Mouse (Mus musculus) myocyte (in vitro differentiated cells): ENCODE data around the gene Alox15. TPM values are rescaled to one million over a fixed set of nuclear protein-coding genes. Genes with fewer than 3 reads are reported as not detected.

Experiments
- H3K27me3 ChIP-seq: one replicate; pipeline ENCODE4 v1.6.1; 2011; ENCODE audit not compliant: control insufficient read depth, insufficient read depth, insufficient read length
- H3K36me3 ChIP-seq: one replicate; pipeline ENCODE4 v1.6.1; 2011; ENCODE audit not compliant: control insufficient read depth, insufficient read depth
- H3K4me2 ChIP-seq: one replicate; pipeline ENCODE4 v1.6.1; 2011; ENCODE audit warnings: low read depth, control low read depth
- H3K4me3 ChIP-seq: one replicate; pipeline ENCODE4 v1.5.1; 2011; ENCODE audit warnings: mild to moderate bottlenecking, control low read depth, moderate library complexity
- H3K79me2 ChIP-seq: one replicate; pipeline ENCODE4 v1.6.1; 2011; ENCODE audit not compliant: control insufficient read depth, insufficient read depth
- H3ac ChIP-seq: one replicate; pipeline ENCODE4 v1.6.1; 2011; ENCODE audit not compliant: control insufficient read depth, insufficient read length
- CEBPB ChIP-seq: IDR thresholded peaks from 2 replicates; pipeline ENCODE4 v1.6.1; 2011; ENCODE audit warnings: mild to moderate bottlenecking, moderate library complexity; ENCODE audit not compliant: poor library complexity, insufficient read depth, severe bottlenecking
- E2F4 ChIP-seq: IDR thresholded peaks from one replicate; pipeline ENCODE4 v1.6.1; 2011; ENCODE audit warnings: mild to moderate bottlenecking, control low read depth, moderate library complexity; ENCODE audit not compliant: insufficient read depth
- MAX ChIP-seq: IDR thresholded peaks from one replicate; pipeline ENCODE4 v1.6.1; 2011; ENCODE audit warnings: low read depth, mild to moderate bottlenecking, control low read depth
- MYOD1 ChIP-seq, 3 experiments: IDR thresholded peaks; one replicate each; pipeline ENCODE4 v1.6.1; 2011; ENCODE audit warnings: control low read depth in 2 of 3, low read depth in 2 of 3, mild to moderate bottlenecking in 2 of 3, moderate library complexity in 1 of 3; ENCODE audit not compliant: insufficient read length in 2 of 3, control insufficient read depth in 1 of 3
- MYOG ChIP-seq, 3 experiments: IDR thresholded peaks; one replicate each; pipeline ENCODE4 v1.6.1; 2011; ENCODE audit warnings: control low read depth in 2 of 3, low read depth in 2 of 3, mild to moderate bottlenecking in 2 of 3; ENCODE audit not compliant: insufficient read length in 2 of 3, control insufficient read depth in 1 of 3, insufficient read depth in 1 of 3
- POLR2A ChIP-seq: IDR thresholded peaks from one replicate; pipeline ENCODE4 v1.6.1; 2011; ENCODE audit warnings: low read depth, mild to moderate bottlenecking, control low read depth, moderate library complexity; ENCODE audit not compliant: insufficient read length
- POLR2AphosphoS2 ChIP-seq: IDR thresholded peaks from one replicate; pipeline ENCODE4 v1.6.1; 2011; ENCODE audit warnings: low read depth, control low read depth; ENCODE audit not compliant: insufficient read length
- REST ChIP-seq: IDR thresholded peaks from one replicate; pipeline ENCODE4 v1.6.1; 2011; ENCODE audit warnings: mild to moderate bottlenecking, control low read depth, moderate library complexity; ENCODE audit not compliant: insufficient read depth, insufficient read length
- SRF ChIP-seq: IDR thresholded peaks from one replicate; pipeline ENCODE4 v1.6.1; 2011; ENCODE audit warnings: low read depth; ENCODE audit not compliant: control insufficient read depth, insufficient read length
- TCF12 ChIP-seq: IDR thresholded peaks from one replicate; pipeline ENCODE4 v1.6.1; 2011; ENCODE audit warnings: mild to moderate bottlenecking, control low read depth; ENCODE audit not compliant: poor library complexity, insufficient read depth, severe bottlenecking
- TCF3 ChIP-seq: IDR thresholded peaks from one replicate; pipeline ENCODE4 v1.6.1; 2011; ENCODE audit warnings: low read depth, control low read depth; ENCODE audit not compliant: insufficient read length
- USF1 ChIP-seq: IDR thresholded peaks from one replicate; pipeline ENCODE4 v1.6.1; 2011; ENCODE audit warnings: low read depth, mild to moderate bottlenecking, control low read depth, moderate library complexity
- polyA plus RNA-seq: library from polyadenylated mRNA; unstranded; fragments of >200 nt; fragmentation: generic; extraction: Trizol; gene quantifications from one replicate; pipeline ENCODE4 v1.2.1, GENCODE M21; 2012; ENCODE audit warnings: missing spikeins

Alox15 gene
- not detected for polyA plus RNA-seq

DNA sequence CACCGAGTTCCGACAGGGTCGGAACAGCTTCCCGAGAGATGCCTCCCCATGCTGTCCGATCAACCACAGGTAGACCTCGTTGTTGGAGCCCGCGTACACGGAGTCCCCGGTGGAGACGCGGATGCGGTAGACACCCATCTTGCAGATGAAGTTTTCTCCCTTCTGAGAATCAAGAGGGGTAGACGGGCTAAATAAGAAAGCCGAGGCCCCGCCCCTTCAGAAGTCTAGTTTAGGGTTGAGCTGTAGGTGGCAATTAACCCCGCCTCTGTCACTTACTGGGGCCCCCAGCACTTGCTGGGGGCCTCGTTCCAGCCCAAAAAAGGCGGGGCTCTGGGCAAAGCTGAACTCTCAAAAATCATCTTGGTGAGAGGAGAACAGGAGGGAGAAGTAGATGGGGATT, at the start of gene Alox15:
Alox15 (minus strand) TSS at position 164 of the 400 bp plus-strand sequence.
- H3K4me3 ChIP-seq: no peak within 1 kb of the TSS
- no peak within 1 kb of the TSS for H3K4me2 ChIP-seq
- no peaks in the 10 kb centered on the region for H3K79me2 ChIP-seq
- H3ac ChIP-seq: no peak within 1 kb of the TSS
- H3K27me3 ChIP-seq: peaks cover 73% of the 10 kb centered on the region
- H3K36me3 ChIP-seq: no peaks in the 10 kb centered on the region
- TF ChIP-seq REST (no peak), E2F4 (no peak), MYOD1 (IDR thresholded peaks at IDR 0.05; ENCODE audit: control insufficient read depth in 1 of 3, insufficient read length in 2 of 3, low read depth in 2 of 3) (no peak), MAX (no peak), SRF (no peak), TCF12 (no peak), USF1 (no peak), CEBPB (no peak), MYOG (IDR thresholded peaks at IDR 0.05; ENCODE audit: control insufficient read depth in 1 of 3, insufficient read depth in 1 of 3, insufficient read length in 2 of 3, low read depth in 2 of 3) (no peak), POLR2A (no peak), TCF3 (no peak), POLR2AphosphoS2 (no peak)

DNA sequence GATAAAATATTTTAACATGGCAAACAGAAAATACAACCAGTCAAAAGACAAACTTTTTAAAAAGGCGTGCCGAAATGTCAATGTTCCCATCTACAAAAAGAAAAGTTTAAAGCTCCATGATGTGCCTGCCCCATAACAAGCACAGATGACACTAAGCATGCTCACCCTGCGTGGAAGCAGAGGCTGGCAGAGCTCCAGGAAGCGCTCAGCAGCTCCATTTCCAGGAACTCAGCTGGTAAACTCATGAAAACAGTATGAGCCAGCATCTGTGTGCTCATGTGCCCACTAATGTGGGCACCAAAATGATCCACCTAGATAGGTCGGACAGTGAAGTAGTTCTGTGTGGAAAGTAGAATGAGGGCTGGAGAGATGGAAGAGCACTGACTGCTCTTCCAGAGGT, 37.6 kb upstream of the Alox15 start:
- H3K79me2 ChIP-seq: no peaks in the 10 kb centered on the region
- no peak overlapping the region for H3K4me3 ChIP-seq
- peaks cover 16% of the 10 kb centered on the region for H3K36me3 ChIP-seq
- no peak overlapping the region for H3ac ChIP-seq
- H3K4me2 ChIP-seq: no peak overlapping the region
- H3K27me3 ChIP-seq: no peaks in the 10 kb centered on the region
- no peak for TF ChIP-seq TCF12
- no peak for TF ChIP-seq MYOG (IDR thresholded peaks at IDR 0.05; ENCODE audit: control insufficient read depth in 1 of 3, insufficient read depth in 1 of 3, insufficient read length in 2 of 3, low read depth in 2 of 3)
- TF ChIP-seq POLR2AphosphoS2: no peak

DNA sequence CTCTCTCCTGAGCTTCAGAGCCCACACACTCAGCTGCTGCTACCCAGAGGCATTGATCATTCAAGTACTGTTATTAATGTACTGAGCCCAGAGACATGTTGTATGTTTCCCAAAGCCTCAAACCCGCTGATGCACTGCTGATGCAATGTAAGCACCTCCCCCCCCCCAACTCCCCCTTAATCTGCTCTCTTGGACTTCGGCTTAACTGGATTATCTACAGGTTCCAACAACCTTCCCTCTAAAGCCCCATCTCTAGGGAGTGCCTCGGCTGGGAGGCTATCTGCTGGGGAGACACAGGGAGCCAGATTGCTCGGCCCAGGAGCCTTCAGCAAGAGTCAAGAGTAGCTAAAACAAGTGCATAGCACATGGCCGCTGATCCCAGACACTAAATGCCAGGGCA, 35.6 kb upstream of the Alox15 start:
- TF ChIP-seq POLR2A: no peak
- TF ChIP-seq POLR2AphosphoS2: no peak
- TF ChIP-seq TCF3: no peak
- TF ChIP-seq MYOG (IDR thresholded peaks at IDR 0.05; ENCODE audit: control insufficient read depth in 1 of 3, insufficient read depth in 1 of 3, insufficient read length in 2 of 3, low read depth in 2 of 3): no peak
- TF ChIP-seq CEBPB: no peak
- TF ChIP-seq MYOD1 (IDR thresholded peaks at IDR 0.05; ENCODE audit: control insufficient read depth in 1 of 3, insufficient read length in 2 of 3, low read depth in 2 of 3): no peak
- TF ChIP-seq E2F4: no peak
- no peak for TF ChIP-seq REST
- Histone ChIP-seq H3ac (no peak overlapping the region), H3K36me3 (peaks cover 14% of the 10 kb centered on the region), H3K27me3 (no peaks in the 10 kb centered on the region), H3K4me3 (no peak overlapping the region), H3K79me2 (no peaks in the 10 kb centered on the region), H3K4me2 (no peak overlapping the region)

- Histone ChIP-seq H3K79me2 (no peaks in the 10 kb centered on the region), H3K4me3 (no peak overlapping the region), H3K4me2 (no peak overlapping the region), H3K36me3 (no peaks in the 10 kb centered on the region), H3ac (no peak overlapping the region), H3K27me3 (no peaks in the 10 kb centered on the region)
- TF ChIP-seq TCF12 (no peak), USF1 (no peak), TCF3 (no peak), SRF (no peak), POLR2A (no peak), MYOG (IDR thresholded peaks at IDR 0.05; ENCODE audit: control insufficient read depth in 1 of 3, insufficient read depth in 1 of 3, insufficient read length in 2 of 3, low read depth in 2 of 3) (no peak), REST (no peak), CEBPB (no peak), MYOD1 (IDR thresholded peaks at IDR 0.05; ENCODE audit: control insufficient read depth in 1 of 3, insufficient read length in 2 of 3, low read depth in 2 of 3) (no peak), POLR2AphosphoS2 (no peak), E2F4 (no peak), MAX (no peak)
Measured at GRCm38 (mm10) chr11:70384136-70384535, 32.3 kb upstream of the Alox15 start.

GRCm38 (mm10) chr11:70381330-70381729, 29.5 kb upstream of the Alox15 start:
- no peak for TF ChIP-seq MAX
- TF ChIP-seq TCF12: no peak
- TF ChIP-seq POLR2AphosphoS2: no peak
- TF ChIP-seq MYOG (IDR thresholded peaks at IDR 0.05; ENCODE audit: control insufficient read depth in 1 of 3, insufficient read depth in 1 of 3, insufficient read length in 2 of 3, low read depth in 2 of 3): no peak
- no peak for TF ChIP-seq USF1
- no peak for TF ChIP-seq TCF3
- TF ChIP-seq MYOD1 (IDR thresholded peaks at IDR 0.05; ENCODE audit: control insufficient read depth in 1 of 3, insufficient read length in 2 of 3, low read depth in 2 of 3): no peak
- no peak for TF ChIP-seq E2F4
- TF ChIP-seq SRF: no peak
- no peak for TF ChIP-seq REST
- no peak for TF ChIP-seq CEBPB
- TF ChIP-seq POLR2A: no peak
- no peaks in the 10 kb centered on the region for H3K36me3 ChIP-seq
- H3K4me2 ChIP-seq: no peak overlapping the region
- H3K79me2 ChIP-seq: no peaks in the 10 kb centered on the region
- H3ac ChIP-seq: no peak overlapping the region
- no peak overlapping the region for H3K4me3 ChIP-seq
- H3K27me3 ChIP-seq: no peaks in the 10 kb centered on the region
